Mouse (Mus musculus) adrenal gland, postnatal 25 days (tissue): ENCODE results near the gene Prss28. TPM values are rescaled to one million over a fixed set of nuclear protein-coding genes. Genes with fewer than 3 reads are reported as not detected.
A peak's percentile ranks its signal among the peaks of the same experiment; 100 is the strongest.

ENCODE experiments used
- DNase-seq: peaks from one replicate; pipeline ENCODE4 v3.0.0; 2021; ENCODE audit warnings: mixed read lengths
- long read RNA-seq: library from polyadenylated mRNA; stranded (forward); transcript quantifications from one replicate; pipeline ENCODE4 v2.0.0, GENCODE M21; 2021
- total RNA-seq: library from RNA; stranded (reverse); gene quantifications from 2 replicates; pipeline ENCODE4 v1.2.3, GENCODE M21; 2021

Gene Prss28
- total RNA-seq: not detected in 2 replicates
- long read RNA-seq: 0 reads

GRCm38 (mm10) chr17:25308346-25308745 is at the start of gene Prss28:
TSS of gene Prss28 (plus strand) at chr17:25308646.
- DNase-seq: no peak

GRCm38 (mm10) chr17:25264453-25264852 is 44.0 kb upstream of the Prss28 start:
- DNase-seq: peak; percentile 68

- no peak for DNase-seq
Observed at GRCm38 (mm10) chr17:25270795-25271335, 37.6 kb upstream of the Prss28 start.

DNA sequence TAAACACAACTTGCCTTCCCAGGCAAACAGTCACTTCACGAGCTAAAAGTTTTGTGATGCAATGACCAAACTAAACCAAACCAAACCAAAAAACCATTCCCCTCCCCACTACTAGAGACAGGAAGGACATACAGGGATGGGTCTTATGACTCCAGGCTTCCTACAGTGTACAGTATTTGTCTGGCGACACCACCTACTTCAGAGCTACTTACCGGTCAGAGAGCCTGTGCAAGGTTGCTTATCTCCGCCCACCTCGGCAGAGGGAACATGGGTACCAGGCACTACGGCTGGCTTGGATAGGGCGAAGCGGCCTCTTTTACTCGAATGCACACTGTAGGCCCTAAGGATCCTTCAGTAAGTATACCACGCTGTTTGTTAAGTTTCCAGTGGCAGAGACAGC is 36.1 kb upstream of the Prss28 start:
- DNase-seq: no peak

DNA sequence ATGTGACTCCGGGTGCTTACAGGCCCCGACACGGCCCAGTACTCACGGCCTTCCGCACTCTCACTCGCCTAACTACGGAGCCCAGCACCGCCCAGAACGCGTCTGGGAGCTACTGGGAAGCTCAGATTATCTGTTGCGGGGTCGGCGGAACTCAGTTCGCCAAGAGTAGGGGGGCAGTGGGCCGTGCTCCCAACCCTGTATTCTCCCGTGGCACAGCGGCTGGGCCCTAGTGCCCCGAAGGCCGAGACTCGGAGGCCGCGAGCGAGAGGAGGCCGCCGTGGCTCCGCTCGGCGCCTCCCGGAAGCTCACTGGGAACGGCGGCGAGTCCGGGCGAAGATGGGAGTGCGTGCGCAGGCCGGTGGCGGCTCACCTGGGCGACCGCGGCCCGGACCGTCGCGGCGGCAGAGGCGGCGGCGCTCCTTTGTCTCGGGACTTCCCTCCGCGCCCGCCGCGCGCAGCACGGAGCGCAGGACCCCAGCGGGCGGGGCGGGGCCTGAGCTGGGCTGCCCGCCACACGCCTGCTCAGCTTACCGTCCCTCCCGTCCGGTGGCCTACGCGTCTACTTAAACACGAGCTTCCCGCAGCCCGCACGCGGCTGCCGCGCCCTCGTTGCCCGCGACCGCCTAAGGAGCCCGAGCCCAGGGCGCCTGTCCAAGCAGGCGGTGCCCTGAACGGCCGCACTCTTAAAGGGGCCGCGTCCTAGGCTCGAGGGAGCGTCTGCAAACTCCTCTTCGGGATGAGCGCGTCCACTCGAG is 35.3 kb upstream of the Prss28 start:
- DNase-seq: peak; percentile 83

DNA sequence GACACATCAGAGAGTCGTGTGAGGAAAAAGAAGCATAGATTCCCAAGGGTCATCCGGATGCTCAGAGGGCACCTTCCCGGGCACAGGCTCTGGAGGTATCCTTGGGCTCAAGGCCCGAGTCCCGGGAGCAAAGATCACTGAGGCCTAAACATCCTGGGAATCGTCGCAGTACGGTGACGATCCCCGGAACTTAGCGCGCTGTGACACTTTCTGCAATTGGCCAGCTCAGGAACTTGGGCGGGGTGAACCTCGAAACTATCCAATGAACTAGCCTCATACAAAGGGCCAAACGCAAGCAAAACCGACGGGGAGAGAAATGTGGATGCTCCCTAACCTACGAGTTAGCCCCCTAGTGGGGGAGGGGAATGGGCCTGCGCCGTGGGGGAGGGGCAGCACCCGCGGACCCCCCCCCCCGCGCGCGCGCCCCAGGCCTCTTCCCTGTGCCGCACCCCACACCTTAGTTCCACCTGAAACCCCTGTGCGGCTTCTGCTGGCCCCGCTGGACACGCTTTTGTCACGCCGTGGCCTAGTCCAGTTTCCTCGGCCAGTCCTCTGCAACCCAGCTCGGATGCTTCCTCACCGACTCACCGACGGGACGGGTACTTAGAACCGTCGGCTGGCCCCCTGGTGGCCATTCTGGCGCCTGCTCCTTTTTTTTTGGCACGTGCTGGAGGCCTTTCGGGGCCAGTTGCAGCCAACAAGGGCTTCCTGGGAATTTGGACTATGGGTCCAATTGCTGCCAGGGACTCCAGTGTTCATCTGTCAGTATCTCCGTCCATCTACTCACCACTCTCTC is 34.5 kb upstream of the Prss28 start:
- DNase-seq: peak; percentile 87

DNA sequence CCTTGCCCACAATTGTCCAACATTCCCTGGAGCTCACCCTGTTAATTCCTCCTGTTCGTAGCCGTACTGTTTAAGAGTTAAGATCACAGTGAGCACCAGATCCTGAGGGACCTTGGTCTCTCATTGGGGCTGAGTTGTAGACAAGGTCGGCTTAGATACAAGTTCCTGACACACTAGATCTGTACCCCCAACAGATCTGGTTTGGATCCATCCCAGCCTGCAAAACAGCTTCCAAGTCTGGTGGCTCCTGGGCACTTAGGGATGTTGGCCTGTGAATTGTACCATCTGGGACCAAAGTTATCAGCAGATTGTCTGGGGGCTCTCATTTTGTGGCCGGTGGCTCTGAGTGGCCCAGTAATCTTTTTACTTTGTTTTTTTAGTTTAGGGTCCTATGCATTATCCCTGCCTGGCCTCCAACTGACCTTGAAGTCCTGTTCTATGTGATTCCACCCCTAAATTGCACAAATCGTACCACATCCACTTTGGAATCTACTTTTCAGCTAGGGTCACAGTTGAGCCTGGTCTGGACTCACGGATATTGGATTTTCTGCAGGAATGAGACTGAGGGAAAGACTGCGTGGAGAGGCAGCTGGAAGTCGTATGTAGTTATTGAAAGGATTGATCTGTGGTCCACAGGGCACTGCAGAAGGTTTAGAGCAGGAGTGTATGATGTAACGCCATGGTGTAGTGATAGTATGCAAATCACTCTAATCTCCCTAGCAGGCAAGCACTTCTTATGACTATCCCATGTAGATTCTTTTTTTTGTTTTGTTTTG is 33.7 kb upstream of the Prss28 start, which contains the start of gene Ube2i:
TSS of gene Ube2i (minus strand) at position 52 of the 776 bp plus-strand sequence.
- DNase-seq: no peak

GRCm38 (mm10) chr17:25275833-25276232 is 32.6 kb upstream of the Prss28 start:
- DNase-seq: no peak

GRCm38 (mm10) chr17:25282133-25282532 is 26.3 kb upstream of the Prss28 start:
- peak; percentile 50 for DNase-seq

DNA sequence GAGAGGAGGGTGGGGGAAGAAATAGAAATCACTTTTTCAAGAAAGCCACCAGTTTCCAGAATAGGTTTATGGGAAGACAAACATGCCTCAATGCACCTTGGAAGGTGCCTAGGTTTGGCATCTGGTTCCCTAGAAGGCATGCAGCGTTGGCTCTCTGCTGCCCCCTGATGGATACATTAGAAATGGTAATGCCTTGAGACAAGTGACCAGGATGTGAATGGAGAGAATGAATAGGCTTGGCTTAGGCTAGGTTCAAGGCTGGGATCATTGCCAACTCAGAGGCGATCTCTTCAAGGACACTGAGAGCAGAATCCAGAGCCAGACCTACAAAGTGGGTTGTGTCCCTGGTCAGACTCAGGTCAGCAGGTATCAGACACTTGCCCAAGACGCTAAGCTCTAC is 23.4 kb upstream of the Prss28 start:
- DNase-seq: peak; percentile 67

- DNase-seq: peak; percentile 64
Observed at GRCm38 (mm10) chr17:25288842-25289241, 19.6 kb upstream of the Prss28 start.

DNA sequence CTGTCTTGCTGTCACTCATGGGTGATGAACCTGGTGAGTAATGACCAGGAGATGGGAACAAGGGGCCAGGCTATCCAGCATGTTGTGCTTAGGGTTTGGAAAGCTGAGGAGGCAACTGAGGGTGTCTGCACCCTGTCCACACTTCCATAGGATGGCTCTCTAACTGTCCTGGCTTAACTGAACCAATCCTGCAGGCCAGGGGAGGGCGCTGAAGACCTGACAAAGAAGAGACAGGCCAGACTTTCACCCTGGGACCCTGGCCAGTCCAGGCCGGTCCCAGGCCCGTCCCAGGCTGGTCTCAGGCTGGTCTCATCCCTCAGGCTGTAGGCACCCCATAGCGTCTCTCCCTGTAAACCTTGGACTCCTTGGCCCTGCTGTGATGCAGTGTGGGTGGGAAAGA is 18.0 kb upstream of the Prss28 start:
- no peak for DNase-seq

- DNase-seq: no peak
Observed at GRCm38 (mm10) chr17:25293495-25293894, 15.0 kb upstream of the Prss28 start.

DNA sequence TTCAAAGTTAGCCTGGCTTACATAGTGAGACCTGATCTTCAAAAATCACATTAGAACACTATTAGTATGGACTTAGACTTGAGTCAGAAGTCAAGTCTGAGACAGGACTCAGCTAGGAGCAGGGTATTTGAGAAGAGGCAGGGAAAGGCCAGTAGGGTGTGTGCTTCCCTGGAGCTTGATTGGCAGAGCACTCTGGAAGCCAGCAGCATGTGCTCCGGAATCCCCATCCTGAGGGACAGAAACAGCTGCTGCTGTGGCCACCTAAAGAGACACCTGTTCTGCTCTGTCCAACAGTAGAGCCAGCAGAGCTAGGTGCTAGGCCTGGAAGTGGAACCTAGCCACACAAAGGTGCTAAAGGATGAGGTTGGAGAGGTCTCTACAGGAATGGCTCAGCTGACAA is 14.3 kb upstream of the Prss28 start:
- DNase-seq: no peak

GRCm38 (mm10) chr17:25298094-25298493 is 10.4 kb upstream of the Prss28 start, which contains the start of gene Prss34:
TSS of gene Prss34 (plus strand) at chr17:25298394.
- DNase-seq: no peak

DNA sequence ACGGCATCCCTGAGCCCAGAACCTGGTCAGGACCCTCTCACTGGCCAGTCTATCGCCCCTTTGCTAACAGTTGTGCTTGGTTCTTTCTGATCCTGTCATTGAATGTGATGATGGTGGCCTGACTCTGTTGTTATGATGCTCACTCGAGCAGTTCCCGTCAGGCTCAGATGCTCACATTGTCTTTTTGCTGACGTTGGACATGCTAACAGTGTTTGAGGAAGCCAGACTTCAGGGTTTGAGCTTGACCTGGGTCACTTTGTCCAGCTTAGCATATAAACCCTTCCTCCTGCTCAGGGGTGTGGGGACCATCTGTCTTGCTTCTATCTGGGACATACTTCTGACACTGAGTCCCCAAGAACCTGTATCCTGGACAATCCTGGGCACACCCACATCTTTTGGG is 9.9 kb downstream of the Prss28 start, which contains the start of gene Prss29:
TSS of gene Prss29 (plus strand) at position 301 of the 400 bp plus-strand sequence.
- DNase-seq: no peak

DNA sequence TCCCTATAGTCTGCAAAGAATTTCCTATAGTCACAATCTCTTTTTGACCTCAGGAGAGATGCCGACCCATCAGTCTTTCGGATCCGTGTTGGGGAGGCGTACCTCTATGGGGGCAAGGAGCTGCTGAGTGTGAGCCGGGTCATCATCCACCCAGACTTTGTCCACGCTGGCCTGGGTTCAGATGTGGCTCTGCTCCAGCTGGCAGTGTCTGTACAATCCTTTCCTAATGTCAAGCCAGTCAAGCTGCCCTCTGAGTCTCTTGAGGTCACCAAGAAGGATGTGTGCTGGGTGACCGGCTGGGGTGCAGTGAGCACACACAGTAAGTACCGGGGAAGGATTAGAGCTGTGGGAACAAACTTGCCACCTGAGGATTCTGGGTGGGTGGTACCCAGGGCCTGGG is 12.4 kb downstream of the Prss28 start:
- DNase-seq: no peak

DNA sequence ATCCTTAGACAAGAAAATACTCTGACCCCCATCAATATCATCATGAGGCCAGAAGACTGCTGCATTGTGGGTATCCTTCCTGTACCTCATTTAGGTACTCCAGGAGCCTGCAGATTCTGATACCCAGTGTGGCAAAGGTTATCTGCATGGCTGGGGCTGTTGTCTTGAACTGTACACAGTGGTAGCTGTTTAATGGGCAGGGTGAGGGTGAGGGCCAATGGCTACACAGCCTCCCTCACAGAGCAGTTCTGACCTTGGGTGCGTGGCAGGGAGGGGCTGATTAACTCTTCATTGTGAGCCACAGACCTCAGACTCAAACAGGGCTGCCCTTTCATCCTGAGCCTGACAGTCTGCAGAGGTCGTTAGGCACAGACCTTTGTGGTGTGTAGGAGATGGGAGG is 14.5 kb downstream of the Prss28 start:
- DNase-seq: no peak

- DNase-seq: no peak
Observed at GRCm38 (mm10) chr17:25332321-25332720, 23.9 kb downstream of the Prss28 start.

DNA sequence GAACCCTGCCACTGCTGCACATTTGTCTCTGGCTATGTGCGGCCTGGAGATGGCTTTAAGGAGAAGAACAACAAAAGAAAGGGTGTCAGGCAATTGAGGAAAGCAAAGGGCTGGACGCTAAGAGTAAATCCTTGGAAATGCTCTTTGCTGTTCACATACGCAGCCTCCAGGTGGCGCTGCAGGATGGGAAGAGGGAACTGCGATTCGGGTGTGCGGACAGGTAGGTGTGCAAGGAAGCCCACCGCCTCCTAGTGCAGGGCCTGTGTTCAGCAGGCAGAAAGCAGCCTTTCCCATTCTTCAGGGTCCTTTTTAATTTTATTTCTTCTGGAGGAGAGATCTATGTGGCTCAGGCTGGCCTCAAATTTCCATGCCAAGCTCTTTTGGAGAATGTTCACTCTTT is 25.5 kb downstream of the Prss28 start:
- peak; percentile 72 for DNase-seq

GRCm38 (mm10) chr17:25338218-25338617 is 29.8 kb downstream of the Prss28 start:
- DNase-seq: no peak

GRCm38 (mm10) chr17:25340003-25340402 is 31.6 kb downstream of the Prss28 start:
- DNase-seq: no peak
